Mouse (Mus musculus) neural tube, embryonic 12.5 days (tissue): ENCODE measurements at regions not wholly inside any gene's neighbourhood (a gene's known extent, or its start where the extent isn't known, plus 50 kb on each side); places are given as distances from the start of the nearest gene placed in this dataset.

ENCODE experiments used
- ATAC-seq: fragments of 200-750 bp; cut with Nextera tagmentation; 2 replicates; pipeline ENCODE4 v1.8.0; 2017; ENCODE audit warnings: low read depth, mild to moderate bottlenecking, moderate TSS enrichment, moderate library complexity; ENCODE audit not compliant: low FRiP score
- H3K27ac ChIP-seq: fragments of 300-500 bp; sonication (generic); 2 replicates; pipeline ENCODE4 v1.5.1; 2016
- H3K27me3 ChIP-seq: fragments of 300-500 bp; sonication (generic); replicated peaks from 2 replicates; pipeline ENCODE4 v1.6.1; 2016; ENCODE audit warnings: mild to moderate bottlenecking
- H3K36me3 ChIP-seq: fragments of 300-500 bp; sonication (generic); 2 replicates; pipeline ENCODE4 v1.6.1; 2016; ENCODE audit warnings: mild to moderate bottlenecking
- H3K4me1 ChIP-seq: fragments of 300-500 bp; sonication (generic); 2 replicates; pipeline ENCODE4 v1.6.1; 2016
- H3K4me2 ChIP-seq: fragments of 300-500 bp; sonication (generic); replicated peaks from 2 replicates; pipeline ENCODE4 v1.6.1; 2016; ENCODE audit warnings: mild to moderate bottlenecking
- H3K4me3 ChIP-seq: fragments of 300-500 bp; sonication (generic); 2 replicates; pipeline ENCODE4 v1.5.1; 2016
- H3K9ac ChIP-seq: fragments of 300-500 bp; sonication (generic); 2 replicates; pipeline ENCODE4 v1.6.1; 2016; ENCODE audit warnings: mild to moderate bottlenecking
- H3K9me3 ChIP-seq: fragments of 300-500 bp; sonication (generic); 2 replicates; pipeline ENCODE4 v1.6.1; 2016; ENCODE audit warnings: mild to moderate bottlenecking
- WGBS: fragments of 180-500 bp; shearing (Covaris S2); methylation state at CpG from one replicate; pipeline ENCODE4 v1.1.7; 2016; 5-methylcytosine and 5-hydroxymethylcytosine counted together

DNA sequence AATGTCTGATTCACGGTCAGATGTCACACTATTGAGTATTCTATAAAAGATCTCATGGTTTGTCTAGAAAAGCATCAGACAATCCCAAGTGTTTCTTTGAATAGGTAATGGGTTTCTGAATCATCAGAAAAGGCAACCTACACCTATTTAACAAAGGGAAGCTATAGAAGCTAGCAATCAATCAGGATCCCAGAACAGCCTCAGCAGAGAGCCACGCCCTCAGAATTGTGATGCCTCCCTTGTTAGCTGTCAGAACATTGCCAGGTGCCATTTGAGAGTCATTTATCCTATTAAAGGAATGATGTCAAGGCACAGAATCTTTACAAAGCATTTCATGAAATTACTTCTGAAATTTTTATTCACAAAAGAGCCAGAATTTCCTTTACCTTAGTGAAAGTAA is 542.7 kb downstream of the Kctd12 start:
- 48% methylated on average over 2 of the region's 2 CpGs for WGBS
- H3K27ac ChIP-seq, result no peak overlapping the region
- H3K36me3 ChIP-seq, result no peaks in the 10 kb centered on the region
- no peaks in the 10 kb centered on the region for H3K9me3 ChIP-seq
- ATAC-seq, result no peak
- no peaks in the 10 kb centered on the region for H3K4me1 ChIP-seq
- no peak overlapping the region for H3K4me2 ChIP-seq
- no peaks in the 10 kb centered on the region for H3K27me3 ChIP-seq
- no peak overlapping the region for H3K4me3 ChIP-seq
- H3K9ac ChIP-seq, result no peak overlapping the region

DNA sequence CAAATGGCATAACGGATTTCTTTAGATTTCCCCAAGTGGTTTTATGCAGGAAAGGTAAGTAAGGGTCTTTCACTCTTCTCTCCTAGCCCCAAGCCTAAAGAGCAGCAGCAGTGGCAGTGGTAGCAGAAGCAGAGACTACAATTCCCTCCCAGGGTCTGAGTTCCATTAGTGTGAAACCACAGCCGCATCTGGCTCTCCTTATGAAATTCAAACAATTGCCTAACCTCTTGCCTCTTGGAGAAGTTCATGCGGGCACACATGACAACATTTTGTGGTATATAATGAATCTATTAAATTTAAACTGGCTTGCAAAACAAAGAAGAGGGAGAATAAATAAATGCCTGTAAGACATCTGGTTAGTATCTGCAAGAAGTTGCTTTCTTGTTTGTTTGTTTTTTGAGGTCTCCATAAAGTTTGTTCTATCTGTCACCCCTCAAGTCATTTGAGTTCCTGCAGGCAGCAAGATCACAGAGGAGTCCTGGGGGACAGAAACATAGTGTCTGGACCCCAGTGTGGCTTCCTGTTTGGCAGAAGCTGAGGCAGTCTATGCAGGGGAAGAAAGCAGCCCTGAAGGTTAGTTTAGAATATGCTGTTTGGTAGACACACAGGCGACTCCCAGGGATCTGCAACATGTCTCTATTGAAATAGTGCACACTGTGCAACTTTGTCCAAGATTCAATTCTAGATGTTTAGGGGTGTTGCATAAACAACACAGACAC is 578.9 kb downstream of the Kctd12 start:
- WGBS, result 75% methylated on average over 4 of the region's 4 CpGs
- H3K4me3 ChIP-seq, result no peak overlapping the region
- H3K27ac ChIP-seq, result no peak overlapping the region
- no peak overlapping the region for H3K9ac ChIP-seq
- no peak overlapping the region for H3K4me2 ChIP-seq
- no peaks in the 10 kb centered on the region for H3K9me3 ChIP-seq
- H3K36me3 ChIP-seq, result no peaks in the 10 kb centered on the region
- no peaks in the 10 kb centered on the region for H3K27me3 ChIP-seq
- no peaks in the 10 kb centered on the region for H3K4me1 ChIP-seq
- no peak for ATAC-seq

DNA sequence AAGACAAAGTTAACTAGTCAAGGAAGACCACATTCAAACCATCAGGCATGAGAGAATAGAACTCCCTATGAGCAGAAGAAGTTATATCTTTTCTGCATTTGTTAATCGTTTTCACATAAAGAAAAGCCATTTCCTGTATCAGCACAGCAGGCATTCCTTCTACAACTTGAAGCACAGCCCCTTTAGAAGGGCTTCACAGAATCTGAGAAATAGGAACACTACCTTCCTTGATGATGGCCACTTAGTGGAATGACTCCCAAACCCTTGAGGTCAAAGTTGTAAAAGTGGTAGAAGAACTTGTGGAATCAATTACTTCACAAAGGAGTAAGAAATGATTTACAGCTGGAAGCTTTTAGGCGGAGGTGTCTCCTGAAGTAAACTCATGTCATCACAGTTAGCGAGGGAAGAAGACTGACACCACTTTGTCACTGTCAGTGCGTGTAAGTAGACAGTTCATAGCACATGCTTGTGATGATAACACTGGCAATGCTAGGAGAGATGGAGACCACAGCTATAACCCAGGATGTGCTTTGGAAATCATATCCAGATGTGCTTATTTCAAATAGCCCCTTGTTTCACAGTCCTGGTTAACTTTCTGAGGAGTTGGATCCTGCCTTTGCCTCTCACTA is 580.3 kb downstream of the Kctd12 start:
- no peaks in the 10 kb centered on the region for H3K36me3 ChIP-seq
- no peak for ATAC-seq
- H3K4me2 ChIP-seq, result no peak overlapping the region
- 47% methylated on average over 4 of the region's 4 CpGs for WGBS
- no peak overlapping the region for H3K9ac ChIP-seq
- H3K27ac ChIP-seq, result no peak overlapping the region
- no peak overlapping the region for H3K4me3 ChIP-seq
- no peaks in the 10 kb centered on the region for H3K4me1 ChIP-seq
- H3K27me3 ChIP-seq, result no peaks in the 10 kb centered on the region
- no peaks in the 10 kb centered on the region for H3K9me3 ChIP-seq

DNA sequence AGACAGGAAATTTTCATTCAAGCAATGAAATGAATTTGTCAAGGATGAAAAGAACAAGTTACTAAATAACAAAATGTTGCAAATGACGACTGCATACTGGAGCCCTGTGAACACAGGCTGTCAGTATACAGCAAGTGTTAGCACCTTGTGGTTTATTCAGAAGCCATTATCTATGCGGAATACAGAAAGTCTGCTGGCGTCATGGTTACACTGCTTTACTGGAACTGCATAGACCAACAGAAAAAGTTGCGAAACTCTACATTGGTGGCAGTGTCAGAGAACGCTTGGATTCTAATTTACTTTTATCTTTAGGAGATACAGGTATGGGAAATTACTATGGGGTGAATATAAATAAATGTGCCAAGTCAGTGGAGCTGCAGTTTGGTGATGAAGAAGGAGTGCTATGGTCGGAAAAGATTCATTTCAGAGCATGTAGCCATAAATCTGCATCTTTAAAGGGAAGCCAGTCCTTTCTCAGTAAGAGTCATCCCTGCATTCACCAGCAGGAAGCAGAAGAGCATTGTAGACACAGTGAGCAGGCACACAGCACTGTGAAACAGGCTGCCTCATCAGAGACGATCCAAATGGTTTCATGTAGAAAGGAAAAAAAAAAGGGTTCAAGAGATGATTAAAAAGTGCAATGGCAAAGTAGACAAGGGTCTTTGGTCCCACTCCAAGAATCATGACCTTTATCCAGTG is 586.3 kb downstream of the Kctd12 start:
- no peak overlapping the region for H3K4me3 ChIP-seq
- H3K4me1 ChIP-seq, result no peaks in the 10 kb centered on the region
- 81% methylated on average over 7 of the region's 7 CpGs for WGBS

DNA sequence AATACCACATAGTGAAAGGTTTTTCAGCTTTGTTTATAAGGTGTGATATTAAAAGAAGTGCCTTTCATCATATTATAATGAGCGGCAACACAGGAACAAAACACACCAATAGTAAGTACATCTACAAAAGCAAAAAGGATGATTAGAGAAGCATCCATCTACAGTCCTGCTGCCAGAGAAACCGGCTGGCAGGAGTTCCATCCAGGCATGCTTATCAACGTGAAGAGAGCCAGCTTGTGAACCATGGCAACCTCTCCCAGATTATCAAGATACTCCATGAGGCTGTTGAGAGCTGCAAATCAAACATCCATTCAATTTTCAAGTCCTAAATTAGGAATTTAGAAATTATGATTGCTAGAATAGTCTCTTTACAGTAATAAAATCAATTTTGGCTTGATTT is 590.1 kb downstream of the Kctd12 start:
- no peaks in the 10 kb centered on the region for H3K27me3 ChIP-seq
- H3K4me1 ChIP-seq, result no peaks in the 10 kb centered on the region
- no peak for ATAC-seq
- no peaks in the 10 kb centered on the region for H3K9me3 ChIP-seq
- no peak overlapping the region for H3K27ac ChIP-seq
- no peaks in the 10 kb centered on the region for H3K36me3 ChIP-seq
- WGBS, result 80% methylated on average over 3 of the region's 3 CpGs
- H3K4me3 ChIP-seq, result no peak overlapping the region
- H3K4me2 ChIP-seq, result no peak overlapping the region
- H3K9ac ChIP-seq, result no peak overlapping the region

More for the DNA sequence above, 586.3 kb downstream of the Kctd12 start:
- no peak for ATAC-seq
- no peaks in the 10 kb centered on the region for H3K36me3 ChIP-seq
- no peaks in the 10 kb centered on the region for H3K27me3 ChIP-seq
- no peak overlapping the region for H3K9ac ChIP-seq
- H3K9me3 ChIP-seq, result no peaks in the 10 kb centered on the region
- H3K4me2 ChIP-seq, result no peak overlapping the region
- H3K27ac ChIP-seq, result no peak overlapping the region

DNA sequence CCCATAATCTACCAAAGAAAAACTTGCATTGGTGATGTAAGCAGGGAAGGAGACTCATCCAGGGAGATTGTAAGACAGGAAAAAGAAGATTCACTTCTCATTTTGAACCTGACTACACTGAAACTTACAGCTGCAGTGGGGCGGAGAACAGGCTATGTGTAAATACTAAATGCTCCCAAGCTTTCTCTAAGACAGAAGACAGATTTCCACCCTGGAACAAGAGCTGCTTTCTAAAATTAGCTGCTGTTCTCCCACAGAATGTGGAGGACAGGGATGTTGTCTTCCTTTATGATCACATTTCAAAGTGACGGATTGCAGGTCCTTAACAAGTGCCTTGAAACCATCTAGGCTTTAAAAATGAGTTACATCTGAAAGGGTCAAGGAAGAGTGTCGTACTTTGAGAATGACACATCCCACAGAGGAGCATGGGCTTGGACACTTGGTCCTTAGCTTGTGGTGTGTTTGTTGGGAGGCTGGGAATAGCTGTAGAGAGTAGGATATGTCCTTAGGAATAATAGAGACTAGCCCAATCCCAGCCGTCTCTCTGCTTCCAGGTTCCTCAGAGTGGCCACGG is 609.4 kb downstream of the Kctd12 start:
- no peak overlapping the region for H3K9ac ChIP-seq
- H3K4me3 ChIP-seq, result no peak overlapping the region
- ATAC-seq, result no peak
- H3K4me2 ChIP-seq, result no peak overlapping the region
- no peaks in the 10 kb centered on the region for H3K4me1 ChIP-seq
- no peaks in the 10 kb centered on the region for H3K9me3 ChIP-seq
- H3K36me3 ChIP-seq, result no peaks in the 10 kb centered on the region
- no peaks in the 10 kb centered on the region for H3K27me3 ChIP-seq
- WGBS, result 85% methylated on average over 5 of the region's 5 CpGs
- no peak overlapping the region for H3K27ac ChIP-seq

DNA sequence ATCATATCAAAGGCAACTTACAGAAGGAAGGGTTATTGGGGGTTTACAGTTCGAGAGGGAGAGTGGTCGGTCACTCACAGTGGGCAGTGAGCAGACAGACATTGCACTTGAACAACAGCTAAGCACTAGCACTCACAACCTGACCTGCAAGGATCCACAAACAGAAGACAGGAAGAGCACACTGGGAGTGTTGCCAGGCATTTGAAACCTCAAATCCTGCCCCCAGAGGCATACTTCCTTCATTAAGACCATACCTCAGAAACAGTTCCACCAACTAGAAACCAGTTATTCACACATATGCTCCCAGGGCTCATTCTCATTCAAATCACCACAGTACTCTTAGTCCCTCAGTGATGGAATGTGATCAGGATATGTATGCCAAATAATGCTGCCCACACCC is 620.8 kb downstream of the Kctd12 start:
- no peak overlapping the region for H3K4me2 ChIP-seq
- H3K9ac ChIP-seq, result no peak overlapping the region
- H3K36me3 ChIP-seq, result no peaks in the 10 kb centered on the region
- WGBS, result 91% methylated on average over 2 of the region's 2 CpGs
- no peak overlapping the region for H3K27ac ChIP-seq
- H3K4me1 ChIP-seq, result no peaks in the 10 kb centered on the region
- no peak for ATAC-seq
- H3K9me3 ChIP-seq, result no peaks in the 10 kb centered on the region
- H3K27me3 ChIP-seq, result no peaks in the 10 kb centered on the region
- H3K4me3 ChIP-seq, result no peak overlapping the region

DNA sequence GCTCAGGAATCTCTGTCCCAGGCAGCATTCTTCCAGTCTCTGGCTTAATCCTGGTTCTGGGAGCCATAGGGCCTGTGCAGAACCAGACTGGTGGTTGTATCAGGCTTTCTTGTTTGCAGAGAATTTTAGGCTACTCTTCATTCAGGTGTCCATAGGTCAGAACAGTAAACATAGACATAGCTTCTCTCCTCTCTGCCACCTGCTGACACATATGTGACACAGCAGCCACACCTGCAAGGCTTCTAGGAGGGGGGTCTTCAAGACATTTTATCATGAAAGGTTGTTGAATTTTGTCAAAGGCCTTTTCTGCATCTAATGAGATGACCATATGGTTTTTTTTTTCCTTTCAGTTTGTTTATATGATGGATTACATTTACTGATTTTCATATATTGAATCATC is 599.7 kb downstream of the Lmo7 start:
- H3K4me1 ChIP-seq, result no peaks in the 10 kb centered on the region
- H3K36me3 ChIP-seq, result no peaks in the 10 kb centered on the region
- no peaks in the 10 kb centered on the region for H3K9me3 ChIP-seq
- no peak for ATAC-seq
- no peak overlapping the region for H3K4me3 ChIP-seq
- H3K4me2 ChIP-seq, result no peak overlapping the region
- no peak overlapping the region for H3K9ac ChIP-seq
- H3K27me3 ChIP-seq, result no peaks in the 10 kb centered on the region
- no peak overlapping the region for H3K27ac ChIP-seq

DNA sequence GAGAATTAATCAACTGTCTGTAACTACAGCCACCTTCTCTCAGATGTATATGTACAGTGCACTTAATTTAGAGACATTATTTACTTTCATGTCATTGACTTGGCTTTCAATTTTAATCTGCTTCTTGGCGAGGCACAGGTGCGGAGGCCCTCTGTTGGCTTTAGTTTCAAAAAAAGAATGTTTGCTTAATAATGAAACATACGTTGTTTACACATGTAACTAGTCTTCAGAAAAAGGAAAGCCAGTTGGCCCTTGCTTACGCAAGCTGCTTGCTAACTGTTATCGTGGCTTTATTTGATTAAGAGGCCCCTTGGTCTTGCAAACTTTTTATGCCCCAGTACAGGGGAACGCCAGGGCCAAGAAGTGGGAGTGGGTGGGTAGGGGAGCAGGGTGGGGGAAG is 576.6 kb downstream of the Lmo7 start:
- H3K27me3 ChIP-seq, result no peaks in the 10 kb centered on the region
- no peak overlapping the region for H3K4me3 ChIP-seq
- no peak overlapping the region for H3K27ac ChIP-seq
- H3K4me1 ChIP-seq, result no peaks in the 10 kb centered on the region
- ATAC-seq, result no peak
- no peak overlapping the region for H3K4me2 ChIP-seq
- H3K9ac ChIP-seq, result no peak overlapping the region
- WGBS, result 89% methylated on average over 6 of the region's 6 CpGs
- no peaks in the 10 kb centered on the region for H3K9me3 ChIP-seq
- no peaks in the 10 kb centered on the region for H3K36me3 ChIP-seq

DNA sequence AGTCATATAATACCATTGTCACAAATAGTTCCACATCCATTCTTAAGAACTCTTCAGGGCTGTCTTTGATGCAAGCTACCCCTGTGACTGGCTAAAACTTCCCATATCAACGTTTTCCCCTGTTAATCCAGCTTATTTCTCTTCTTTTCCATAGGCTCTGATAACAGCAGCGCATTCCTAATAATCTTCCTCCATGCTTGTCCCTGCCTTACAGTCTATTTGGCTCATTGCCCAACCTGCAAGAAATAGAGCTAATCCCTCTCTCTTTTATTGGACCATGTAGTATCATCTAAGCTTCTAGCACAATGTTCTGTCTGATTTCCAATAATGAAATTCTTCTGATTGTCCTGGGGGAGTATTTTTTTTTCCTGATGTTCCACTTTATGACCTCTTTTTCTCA is 573.1 kb downstream of the Lmo7 start:
- no peak overlapping the region for H3K9ac ChIP-seq
- H3K4me1 ChIP-seq, result no peaks in the 10 kb centered on the region
- ATAC-seq, result no peak
- 78% methylated on average over 2 of the region's 2 CpGs for WGBS
- H3K4me2 ChIP-seq, result no peak overlapping the region
- no peak overlapping the region for H3K4me3 ChIP-seq
- no peaks in the 10 kb centered on the region for H3K27me3 ChIP-seq
- H3K9me3 ChIP-seq, result no peaks in the 10 kb centered on the region
- H3K36me3 ChIP-seq, result no peaks in the 10 kb centered on the region
- no peak overlapping the region for H3K27ac ChIP-seq

DNA sequence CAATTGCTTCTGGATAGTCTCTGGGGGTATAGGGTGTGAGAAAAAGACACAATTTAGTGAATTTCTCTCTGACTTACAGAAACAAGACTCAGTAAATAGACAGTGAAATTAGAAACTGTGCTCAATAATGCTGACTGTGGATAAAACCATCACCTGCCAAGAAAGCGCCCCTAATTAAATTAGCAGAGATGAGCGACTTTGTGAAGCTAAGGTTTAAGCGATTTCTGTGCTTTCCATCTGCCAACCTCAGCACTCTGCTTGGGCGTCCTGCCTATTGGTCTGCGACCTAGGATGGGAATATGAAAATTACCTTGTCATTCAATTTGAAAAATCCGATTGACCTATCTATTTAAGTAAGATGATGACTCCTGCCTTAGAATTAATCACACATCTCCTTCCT is 570.5 kb downstream of the Lmo7 start:
- Histone ChIP-seq H3K36me3 (no peaks in the 10 kb centered on the region), H3K4me1 (no peaks in the 10 kb centered on the region)
- WGBS, result 92% methylated on average over 6 of the region's 6 CpGs

DNA sequence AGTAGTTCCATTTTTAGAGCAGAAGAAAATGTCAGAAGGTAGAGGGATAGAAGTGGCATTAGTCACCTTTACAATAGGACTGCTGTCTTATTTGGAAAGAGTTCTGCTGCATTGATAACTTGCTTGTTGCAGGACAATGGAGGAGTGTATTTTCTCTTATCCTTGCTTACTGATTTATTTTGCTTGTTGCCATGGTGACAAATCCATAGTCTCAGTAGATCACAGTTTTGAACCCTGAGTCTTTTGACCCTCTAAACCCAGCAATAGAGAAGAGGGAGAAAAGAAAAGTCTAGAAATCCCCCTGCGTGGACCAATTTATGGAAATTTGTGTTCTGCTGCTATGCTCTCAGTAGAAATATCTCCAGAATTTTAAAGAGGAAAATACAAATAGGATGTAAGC is 561.6 kb downstream of the Lmo7 start:
- 35% methylated on average over 1 of the region's 1 CpGs for WGBS
- no peak overlapping the region for H3K4me2 ChIP-seq
- no peak overlapping the region for H3K9ac ChIP-seq
- H3K9me3 ChIP-seq, result no peaks in the 10 kb centered on the region
- no peaks in the 10 kb centered on the region for H3K36me3 ChIP-seq
- H3K4me3 ChIP-seq, result no peak overlapping the region
- no peaks in the 10 kb centered on the region for H3K27me3 ChIP-seq
- ATAC-seq, result no peak
- no peak overlapping the region for H3K27ac ChIP-seq
- H3K4me1 ChIP-seq, result no peaks in the 10 kb centered on the region

More for the DNA sequence above, 570.5 kb downstream of the Lmo7 start:
- no peaks in the 10 kb centered on the region for H3K27me3 ChIP-seq
- H3K27ac ChIP-seq, result no peak overlapping the region
- H3K9me3 ChIP-seq, result no peaks in the 10 kb centered on the region
- no peak overlapping the region for H3K4me3 ChIP-seq
- no peak overlapping the region for H3K4me2 ChIP-seq
- H3K9ac ChIP-seq, result no peak overlapping the region
- ATAC-seq, result no peak
